Mouse (Mus musculus) heart, adult 2 months (tissue): Measurements from ENCODE around the gene Brk1. TPM values are rescaled to one million over a fixed set of nuclear protein-coding genes. Genes with fewer than 3 reads are reported as not detected.

ENCODE experiments used
- DNase-seq, 2 experiments: peaks; one replicate each; pipeline ENCODE4 v3.0.0; 2021
- H3K27ac ChIP-seq: fragments of 200-600 bp; 2 replicates; pipeline ENCODE4 v1.8.1; 2022
- H3K27me3 ChIP-seq: fragments of 200-500 bp; 2 replicates; pipeline ENCODE4 v1.6.1; 2012; ENCODE audit warnings: mild to moderate bottlenecking, low read length, inconsistent platforms, mixed read lengths; ENCODE audit not compliant: control insufficient read depth, insufficient read depth
- H3K36me3 ChIP-seq: fragments of 200-500 bp; 2 replicates; pipeline ENCODE4 v1.6.1; 2012; ENCODE audit warnings: low read length, inconsistent platforms; ENCODE audit not compliant: control insufficient read depth, insufficient read depth
- H3K4me1 ChIP-seq: fragments of 200-500 bp; 2 replicates; pipeline ENCODE4 v1.6.1; 2011; ENCODE audit warnings: low read length; ENCODE audit not compliant: control insufficient read depth, insufficient read depth
- H3K4me3 ChIP-seq: fragments of 200-600 bp; 2 replicates; pipeline ENCODE4 v1.8.1; 2022
- H3K79me2 ChIP-seq: fragments of 200-500 bp; replicated peaks from 2 replicates; pipeline ENCODE4 v1.6.1; 2012; ENCODE audit warnings: mild to moderate bottlenecking, inconsistent platforms, low read length, moderate library complexity, mixed read lengths; ENCODE audit not compliant: control insufficient read depth, insufficient read depth
- H3K9ac ChIP-seq: fragments of 200-500 bp; 2 replicates; pipeline ENCODE4 v1.6.1; 2012; ENCODE audit warnings: low read depth, mild to moderate bottlenecking, control low read depth, inconsistent platforms, low read length, mixed read lengths
- CTCF ChIP-seq: fragments of 200-600 bp; IDR thresholded peaks from 2 replicates; pipeline ENCODE4 v1.8.1; 2022; ENCODE audit warnings: antibody characterized with exemption, mild to moderate bottlenecking, moderate library complexity
- EP300 ChIP-seq: fragments of 200-500 bp; IDR thresholded peaks from 2 replicates; pipeline ENCODE4 v1.6.1; 2011; ENCODE audit warnings: low read depth, low read length, control low read depth; ENCODE audit not compliant: insufficient read depth
- POLR2A ChIP-seq: fragments of 200-500 bp; IDR thresholded peaks from 2 replicates; pipeline ENCODE4 v1.6.1; 2011; ENCODE audit warnings: mild to moderate bottlenecking, low read depth, low read length, control low read depth; ENCODE audit not compliant: insufficient read depth
- WGBS: fragments of 180-500 bp; shearing (Covaris S2); methylation state at CpG from one replicate; pipeline ENCODE4 v1.1.7; 2018; 5-methylcytosine and 5-hydroxymethylcytosine counted together
- intact Hi-C: fragments of 180-260 bp; cut with DNase I; formaldehyde crosslinking; loops from one replicate; pipeline ENCODE4 v1.15.1; 2025
- polyA plus RNA-seq: library from polyadenylated mRNA; depleted of rRNA; stranded (reverse); fragments of >200 nt; gene quantifications from 2 replicates; pipeline ENCODE4 v1.2.3, GENCODE M21; 2012
- total RNA-seq, 2 experiments: library from RNA; stranded (reverse); gene quantifications; 2 replicates each; pipeline ENCODE4 v1.2.3; 2021

Brk1 gene
- total and polyA plus RNA-seq, 3 experiments: 60.4 to 128 (median 70.2) TPM

DNA sequence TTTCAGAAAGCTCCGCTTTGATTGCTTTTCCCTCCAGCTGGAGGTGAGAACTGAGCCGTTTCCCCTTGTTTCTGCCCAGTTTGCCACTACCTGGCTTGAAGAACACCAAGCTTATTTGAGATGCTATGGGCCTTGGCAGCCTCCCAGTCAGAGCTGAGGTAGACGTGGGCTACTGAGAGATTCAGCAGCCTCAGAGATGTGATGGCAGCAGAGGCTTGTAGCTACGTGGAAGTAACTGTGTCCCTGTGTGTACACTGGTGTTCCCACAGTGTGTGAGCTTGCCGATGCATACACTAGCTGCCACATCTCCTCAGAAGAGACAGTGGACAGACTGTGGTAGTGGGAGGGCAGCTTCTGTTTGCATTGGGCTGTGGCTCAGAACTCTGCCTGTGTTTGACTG lies 19.5 kb upstream of the Brk1 start:
- intact Hi-C loops: no loop called here
- no peak overlapping the region for H3K27ac ChIP-seq
- TF ChIP-seq POLR2A (no peak), CTCF (no peak), EP300 (no peak)
- no peak overlapping the region for H3K9ac ChIP-seq
- no peak overlapping the region for H3K4me3 ChIP-seq
- H3K79me2 ChIP-seq: no peaks in the 10 kb centered on the region
- H3K4me1 ChIP-seq: no peaks in the 10 kb centered on the region
- no peaks in the 10 kb centered on the region for H3K36me3 ChIP-seq
- H3K27me3 ChIP-seq: no peaks in the 10 kb centered on the region
- WGBS: 88% methylated on average over 5 of the region's 5 CpGs
- no peak for DNase-seq

GRCm38 (mm10) chr6:113586466-113587183 lies 17.9 kb upstream of the Brk1 start:
- H3K4me1 ChIP-seq: no peaks in the 10 kb centered on the region
- peak; percentile 9 to 20 for DNase-seq
- WGBS: 55% methylated on average over 5 of the region's 5 CpGs
- H3K4me3 ChIP-seq: no peak overlapping the region
- H3K27ac ChIP-seq: no peak overlapping the region
- no peaks in the 10 kb centered on the region for H3K27me3 ChIP-seq
- no peaks in the 10 kb centered on the region for H3K79me2 ChIP-seq
- intact Hi-C loops: no loop called here
- no peak for TF ChIP-seq CTCF
- no peak for TF ChIP-seq POLR2A
- TF ChIP-seq EP300: no peak
- no peak overlapping the region for H3K9ac ChIP-seq
- no peaks in the 10 kb centered on the region for H3K36me3 ChIP-seq

DNA sequence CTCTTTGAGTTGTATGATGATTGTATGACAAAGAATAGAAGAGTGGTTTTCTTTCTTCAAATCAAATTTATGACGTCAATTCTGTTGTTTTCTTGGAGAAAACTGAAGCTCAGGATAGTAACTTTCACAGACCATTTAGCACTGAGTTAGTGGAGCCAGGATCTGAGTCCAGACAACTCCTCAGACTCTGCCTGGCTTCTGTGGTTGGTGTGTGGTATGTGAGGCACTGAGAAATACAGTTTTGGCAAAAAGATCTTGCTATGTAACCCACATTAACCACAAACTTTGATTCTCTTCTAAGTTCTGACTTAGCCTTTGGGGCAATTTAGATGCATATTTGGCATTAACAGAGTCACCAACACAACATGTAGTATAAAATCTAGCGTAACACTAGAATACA lies 11.9 kb upstream of the Brk1 start:
- no peak for TF ChIP-seq EP300
- TF ChIP-seq CTCF: no peak
- Histone ChIP-seq H3K4me3 (no peak overlapping the region), H3K27me3 (no peaks in the 10 kb centered on the region), H3K9ac (no peak overlapping the region), H3K27ac (no peak overlapping the region), H3K4me1 (no peaks in the 10 kb centered on the region), H3K79me2 (no peaks in the 10 kb centered on the region), H3K36me3 (no peaks in the 10 kb centered on the region)
- DNase-seq: no peak
- intact Hi-C loops: no loop called here
- WGBS: 92% methylated on average over 2 of the region's 2 CpGs

DNA sequence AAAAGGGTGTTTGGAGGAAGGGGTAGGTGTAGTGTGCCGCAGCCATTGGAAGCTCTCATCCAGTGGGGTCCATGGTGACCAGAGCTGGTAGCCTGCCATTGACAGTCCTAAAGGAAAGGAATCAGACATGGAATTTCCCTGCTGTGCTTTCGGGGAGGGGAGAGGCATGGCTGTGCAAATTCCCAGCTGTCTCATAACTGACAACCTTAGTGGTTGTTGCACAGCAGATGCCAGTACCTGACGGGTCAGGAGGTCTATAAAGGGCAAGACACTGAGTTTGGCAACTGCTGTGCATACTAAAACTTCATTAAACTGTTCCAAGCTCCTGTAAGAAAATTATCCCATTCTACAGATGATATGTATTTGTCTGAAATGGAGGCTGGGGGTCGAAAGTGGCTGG lies 6.6 kb upstream of the Brk1 start:
- intact Hi-C loops: no loop called here
- Histone ChIP-seq H3K36me3 (no peaks in the 10 kb centered on the region), H3K4me3 (no peak overlapping the region), H3K27me3 (no peaks in the 10 kb centered on the region), H3K27ac (no peak overlapping the region), H3K4me1 (no peaks in the 10 kb centered on the region), H3K79me2 (no peaks in the 10 kb centered on the region), H3K9ac (no peak overlapping the region)
- TF ChIP-seq POLR2A (no peak), CTCF (no peak), EP300 (no peak)
- DNase-seq: no peak
- 90% methylated on average over 4 of the region's 4 CpGs for WGBS

DNA sequence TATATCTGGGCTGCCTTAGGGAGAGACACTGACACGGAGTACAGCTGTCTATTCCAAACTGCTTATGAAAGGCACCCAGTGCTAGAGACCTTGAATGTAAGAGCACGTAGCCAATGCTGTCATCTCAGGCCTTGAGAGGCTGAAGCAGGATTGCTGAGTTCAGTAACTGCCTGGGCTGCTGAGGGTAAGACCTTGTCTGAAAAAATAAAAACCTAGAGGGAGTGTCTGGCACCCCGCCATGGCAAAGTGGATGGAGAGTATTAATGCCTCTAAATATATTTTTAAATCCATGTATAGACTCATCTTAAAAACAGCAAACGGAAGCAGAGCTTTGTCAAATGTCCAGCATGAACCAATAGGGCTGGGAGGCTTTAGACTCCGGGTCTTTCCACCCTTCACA lies 4.7 kb upstream of the Brk1 start:
- DNase-seq: no peak
- intact Hi-C loops: loop anchor here (5.0 kb wide), 1 partner anchor 68 kb away; the partner anchor contains the start of genes Emc3 and Fancd2
- Histone ChIP-seq H3K27me3 (no peaks in the 10 kb centered on the region), H3K4me1 (no peaks in the 10 kb centered on the region), H3K27ac (no peak overlapping the region), H3K4me3 (no peak overlapping the region), H3K36me3 (no peaks in the 10 kb centered on the region), H3K9ac (no peak overlapping the region), H3K79me2 (no peaks in the 10 kb centered on the region)
- 64% methylated on average over 5 of the region's 5 CpGs for WGBS
- TF ChIP-seq CTCF (no peak), EP300 (no peak), POLR2A (no peak)

- no peak for TF ChIP-seq CTCF
- TF ChIP-seq POLR2A: no peak
- no peak for TF ChIP-seq EP300
- Histone ChIP-seq H3K9ac (no peak within 1 kb of the TSS), H3K27ac (no peak within 1 kb of the TSS), H3K27me3 (no peaks in the 10 kb centered on the region), H3K36me3 (no peaks in the 10 kb centered on the region), H3K4me1 (no peaks in the 10 kb centered on the region), H3K79me2 (0 out of 2 replicates have a peak, but pooled peaks cover 2% of the 10 kb centered on the region), H3K4me3 (no peak within 1 kb of the TSS)
- intact Hi-C loops: loop anchor here (5.0 kb wide), 1 partner anchor 68 kb away; the partner anchor contains the start of genes Emc3 and Fancd2
- DNase-seq: no peak
- 63% methylated on average over 23 of the region's 23 CpGs for WGBS
Measured at GRCm38 (mm10) chr6:113600543-113601139, 3.9 kb upstream of the Brk1 start, which contains the start of gene Fancd2os. TSS of gene Fancd2os (minus strand) at chr6:113600715.
